Mouse (Mus musculus): ENCODE data around the gene Tnp2.

Tnp2 gene

DNA sequence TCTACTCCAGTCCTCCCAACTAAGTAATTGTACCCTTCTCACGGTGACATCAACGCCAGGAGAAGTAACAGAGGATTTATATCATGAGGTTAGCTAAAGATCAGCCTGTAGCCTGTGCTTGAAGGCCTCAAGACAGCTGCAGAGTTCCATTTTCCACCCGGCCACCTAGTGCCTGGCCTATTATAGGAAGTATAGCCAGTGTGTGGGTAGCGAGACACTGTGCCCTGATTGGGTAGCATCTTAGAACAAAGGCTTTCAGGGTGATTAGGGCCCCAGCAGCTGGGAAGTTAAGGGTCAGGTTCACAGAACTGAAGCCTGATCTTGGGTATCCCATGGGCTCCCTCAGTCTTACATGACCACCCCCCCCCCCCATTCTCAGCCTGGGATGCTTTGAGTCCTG, 406 bp upstream of the Tnp2 start:
- DNase-seq (ENCODE audit: low read depth, low spot score) = no peak

GRCm38 (mm10) chr16:10787548-10788058, 857 bp downstream of the Tnp2 start:
- DNase-seq (ENCODE audit: low read depth, low spot score) = no peak

- DNase-seq (ENCODE audit: low read depth, low spot score) = no peak
Observed at GRCm38 (mm10) chr16:10786782-10787547, 1.5 kb downstream of the Tnp2 start.

DNA sequence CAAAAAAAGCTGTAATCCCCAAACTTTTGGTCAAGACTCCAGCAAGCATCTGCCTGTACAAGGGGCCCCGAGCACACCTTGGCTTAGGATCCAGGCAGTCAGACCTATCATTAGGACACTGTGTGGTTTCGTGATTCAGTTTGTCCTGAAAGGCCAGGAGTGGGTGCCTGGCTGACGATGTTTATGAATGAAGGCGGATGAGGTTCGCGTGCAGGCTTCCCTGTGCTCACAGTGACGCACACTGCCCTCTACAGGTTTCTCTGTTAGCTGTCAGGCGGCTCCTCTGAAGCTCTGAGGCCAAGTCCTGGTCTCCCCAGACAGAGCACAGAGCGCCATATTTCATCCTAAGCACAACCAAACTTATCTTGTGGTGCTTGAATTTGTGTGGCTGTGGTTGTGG, 2.2 kb downstream of the Tnp2 start:
- DNase-seq (ENCODE audit: low read depth, low spot score) = peak; percentile 96

- peak; percentile 93 for DNase-seq (ENCODE audit: low read depth, low spot score)
Observed at GRCm38 (mm10) chr16:10785371-10786231, 2.9 kb downstream of the Tnp2 start, which contains the start of gene Socs1. TSS of gene Socs1 (minus strand) at chr16:10785536.

DNA sequence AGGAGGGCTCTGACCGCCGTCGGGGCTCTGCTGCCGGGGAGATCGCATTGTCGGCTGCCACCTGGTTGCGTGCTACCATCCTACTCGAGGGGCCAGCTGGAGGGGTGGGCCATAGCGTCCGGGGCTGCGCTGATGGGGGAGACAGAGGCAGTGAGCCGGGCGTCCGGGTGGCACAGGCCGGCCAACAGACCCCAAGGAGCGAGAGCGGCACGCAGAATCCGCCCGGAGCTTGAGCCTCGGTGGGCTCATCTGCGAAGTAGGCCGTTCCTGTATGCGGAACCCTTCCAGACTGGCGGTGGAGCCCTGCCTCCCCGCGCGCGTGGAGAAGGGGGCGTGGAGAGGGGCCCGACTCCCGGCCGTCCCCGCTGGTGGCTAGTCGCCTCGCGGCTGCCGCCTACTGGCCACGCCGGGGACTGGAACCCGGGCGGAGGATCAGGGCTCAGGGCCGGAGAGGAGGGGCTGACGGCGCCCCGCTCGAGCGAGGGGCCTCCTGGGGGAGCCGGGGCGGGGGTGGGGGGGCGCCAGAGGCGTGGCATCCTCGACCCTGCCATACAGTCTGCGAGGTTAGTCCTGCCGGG, 3.6 kb downstream of the Tnp2 start:
- DNase-seq (ENCODE audit: low read depth, low spot score) = peak; percentile 79

- DNase-seq (ENCODE audit: low read depth, low spot score) = peak; percentile 46
Observed at GRCm38 (mm10) chr16:10783883-10784792, 4.3 kb downstream of the Tnp2 start.

DNA sequence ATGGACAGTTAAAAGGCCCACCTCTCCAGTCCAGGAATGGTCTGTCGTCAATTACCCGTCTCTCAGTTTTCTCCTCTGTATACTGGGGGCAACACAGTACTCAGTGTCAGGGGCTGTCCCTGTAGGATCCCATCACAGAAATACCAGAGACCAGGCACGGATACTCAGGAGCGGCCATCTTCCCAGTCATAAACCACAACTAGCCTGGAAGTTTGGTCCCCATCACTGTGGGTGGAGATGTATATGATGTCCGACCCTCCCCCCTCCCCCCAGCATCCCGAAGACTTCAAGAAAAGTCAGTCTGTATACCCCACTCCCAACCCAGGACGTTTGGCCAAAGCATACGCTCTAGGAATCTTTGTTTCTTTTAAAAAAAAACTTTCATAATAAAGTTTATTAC, 5.0 kb downstream of the Tnp2 start:
- no peak for DNase-seq (ENCODE audit: low read depth, low spot score)

DNA sequence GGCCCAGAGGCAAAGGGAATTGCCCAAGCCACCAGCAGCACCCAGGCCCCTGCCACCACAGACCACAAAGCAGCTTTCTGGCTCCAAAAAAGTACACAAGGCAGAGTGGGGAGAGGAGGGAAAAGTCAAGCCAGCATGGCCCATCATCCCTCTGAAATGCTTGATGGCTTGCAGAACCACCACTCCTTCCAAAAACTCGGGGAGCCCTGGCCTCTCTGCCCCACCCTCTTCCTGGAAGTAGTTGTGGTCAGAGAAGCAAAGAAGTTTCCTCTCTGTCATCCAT, 5.4 kb downstream of the Tnp2 start:
- no peak for DNase-seq (ENCODE audit: low read depth, low spot score)

DNA sequence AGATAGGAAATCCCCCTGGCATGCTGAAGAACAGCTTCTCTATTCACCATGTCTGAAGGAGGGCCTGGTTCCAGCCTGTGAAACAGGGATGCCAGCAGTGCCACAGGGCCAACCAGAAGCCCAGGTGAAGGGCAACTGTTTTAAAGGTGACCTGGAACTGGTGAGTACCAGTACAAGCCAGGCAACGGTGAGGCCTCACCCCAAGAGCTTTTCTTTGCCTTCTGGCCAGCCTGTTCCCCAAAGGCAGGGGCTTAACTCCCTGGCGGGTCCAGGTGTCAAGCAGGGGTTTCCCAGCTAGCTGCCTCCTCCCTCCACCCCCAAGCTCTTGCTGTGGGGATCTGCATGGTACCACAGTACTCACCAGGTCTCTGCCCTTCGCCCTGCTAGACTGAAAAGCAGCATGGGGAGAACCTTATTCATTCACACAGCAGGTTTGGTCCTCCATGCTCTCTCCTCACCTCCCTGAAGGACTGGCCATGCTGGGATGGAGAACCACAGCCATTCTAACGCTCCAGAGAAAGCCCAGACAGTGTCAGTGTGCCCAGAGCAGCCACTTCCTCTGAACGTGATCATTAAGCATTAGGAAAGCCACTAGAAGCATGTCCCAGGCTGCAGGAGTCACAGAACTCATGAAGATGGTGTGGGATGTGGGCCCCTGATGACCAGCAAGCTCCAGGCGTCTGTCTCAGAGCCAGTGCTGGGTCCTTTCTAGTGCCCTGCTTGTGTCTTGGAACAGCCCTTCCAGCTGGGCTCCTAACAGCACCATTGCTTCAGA, 5.9 kb downstream of the Tnp2 start:
- no peak for DNase-seq (ENCODE audit: low read depth, low spot score)

DNA sequence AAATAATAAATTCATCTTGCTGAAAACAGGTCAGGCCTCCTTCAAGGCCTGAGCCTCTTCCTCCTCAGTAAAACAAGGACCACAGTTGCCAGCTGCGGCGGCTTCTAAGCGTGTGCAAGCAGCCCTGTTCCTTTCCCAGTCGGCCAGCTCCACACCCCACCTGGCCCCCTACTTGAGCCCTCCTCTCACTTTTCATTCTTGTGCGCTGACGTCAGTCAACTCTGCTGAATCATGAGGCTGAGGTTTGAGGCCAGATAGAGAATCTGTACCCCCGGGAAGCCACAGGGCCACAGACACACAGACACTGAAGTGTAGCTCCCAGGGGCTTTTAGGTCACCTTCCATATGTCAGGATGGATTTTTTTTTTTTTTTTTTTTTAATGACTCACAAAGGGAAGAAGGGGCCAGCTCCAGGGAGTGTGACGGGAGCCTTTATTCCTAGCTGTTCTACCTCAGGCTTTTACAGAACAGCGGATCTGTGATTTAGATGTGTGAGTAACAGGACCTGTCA, 6.5 kb downstream of the Tnp2 start:
- no peak for DNase-seq (ENCODE audit: low read depth, low spot score)

- DNase-seq (ENCODE audit: low read depth, low spot score) = no peak
Observed at GRCm38 (mm10) chr16:10780631-10781120, 7.8 kb downstream of the Tnp2 start.

- DNase-seq (ENCODE audit: low read depth, low spot score) = no peak
Observed at GRCm38 (mm10) chr16:10777579-10778160, 10.8 kb downstream of the Tnp2 start.

GRCm38 (mm10) chr16:10776322-10776721, 12.1 kb downstream of the Tnp2 start:
- no peak for DNase-seq (ENCODE audit: low read depth, low spot score)

- DNase-seq (ENCODE audit: low read depth, low spot score) = no peak
Observed at GRCm38 (mm10) chr16:10774726-10775125, 13.7 kb downstream of the Tnp2 start.

DNA sequence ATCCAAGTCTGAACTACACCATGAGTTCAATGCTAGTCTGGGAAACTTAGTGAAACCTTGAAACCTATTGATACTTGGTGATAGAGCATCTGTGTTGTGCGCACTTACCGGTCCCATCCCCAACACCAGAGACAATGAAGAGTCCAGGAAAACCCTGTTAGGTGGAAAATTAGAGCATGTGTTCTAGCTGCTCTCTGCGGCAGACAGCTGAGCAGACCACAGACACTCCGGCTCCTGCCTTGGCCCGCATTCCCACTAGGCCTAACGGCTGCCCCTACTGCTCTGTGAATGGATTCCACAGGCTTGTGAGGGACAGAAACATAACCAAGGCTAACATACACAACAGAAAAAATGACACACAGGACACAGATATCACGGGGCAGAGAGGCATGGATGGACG, 14.9 kb downstream of the Tnp2 start:
- no peak for DNase-seq (ENCODE audit: low read depth, low spot score)

GRCm38 (mm10) chr16:10771769-10772510, 16.5 kb downstream of the Tnp2 start:
- DNase-seq (ENCODE audit: low read depth, low spot score) = no peak

GRCm38 (mm10) chr16:10770531-10771325, 17.7 kb downstream of the Tnp2 start:
- DNase-seq (ENCODE audit: low read depth, low spot score) = no peak

Data from brain, adult 2 months (tissue).